Mouse (Mus musculus): ENCODE data around the gene Galnt10. TPM values are rescaled to one million over a fixed set of nuclear protein-coding genes. Genes with fewer than 3 reads are reported as not detected.
A peak's percentile ranks its signal among the peaks of the same experiment; 100 is the strongest.

Gene Galnt10
- polyA plus RNA-seq, 1 experiment = 27.2 TPM

DNA sequence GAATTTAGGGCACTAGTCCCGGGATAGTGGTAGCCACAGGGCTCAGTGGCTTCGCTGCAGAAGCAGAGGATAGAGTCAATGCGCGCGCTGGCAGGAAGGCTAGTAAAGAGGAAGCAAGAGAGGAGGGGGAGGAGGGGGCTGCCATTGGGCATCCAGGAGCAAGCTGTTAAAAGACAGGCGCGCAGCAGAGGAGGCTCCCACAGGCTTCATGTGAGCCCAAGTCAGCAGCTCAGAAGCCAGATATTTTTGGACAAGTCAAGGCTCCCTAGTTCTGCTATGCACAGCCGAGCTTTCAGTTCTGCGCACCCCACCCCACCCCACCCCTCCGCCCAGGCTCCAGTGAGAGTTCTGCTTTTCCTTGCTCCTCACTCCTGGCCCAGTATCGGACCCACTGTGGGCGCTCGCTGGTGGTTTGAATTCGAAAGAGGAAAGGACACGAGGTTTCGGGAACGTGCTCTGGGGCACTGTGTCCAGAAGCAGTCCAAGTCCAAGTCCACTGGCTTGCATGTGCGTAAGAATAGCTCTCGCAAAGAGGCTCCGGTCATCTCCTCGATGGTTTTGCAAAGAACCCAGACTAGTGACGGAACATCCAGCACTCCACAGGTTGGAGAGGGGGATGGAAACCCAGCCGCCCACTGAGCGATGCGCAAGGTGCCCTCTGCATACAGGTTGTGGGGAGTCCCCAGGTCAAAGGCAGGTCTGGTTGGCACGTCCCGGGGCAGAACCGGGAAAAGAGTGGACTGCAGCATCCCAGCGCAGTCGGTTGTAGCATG lies 811 bp upstream of the Galnt10 start:
- Histone ChIP-seq H3ac (ENCODE audit: control insufficient read depth, insufficient read length) (peak overlapping the region; percentile 64), H3K4me2 (ENCODE audit: low read depth) (peak overlapping the region; percentile 92), H3K27me3 (ENCODE audit: control insufficient read depth, insufficient read depth, insufficient read length) (no peaks in the 10 kb centered on the region), H3K79me2 (ENCODE audit: control insufficient read depth, insufficient read depth) (peaks cover 28% of the 10 kb centered on the region), H3K36me3 (ENCODE audit: control insufficient read depth, insufficient read depth) (no peaks in the 10 kb centered on the region), H3K4me3 (peak overlapping the region; percentile 77)
- no peak for TF ChIP-seq TCF3 (IDR thresholded peaks at IDR 0.05; ENCODE audit: insufficient read length, low read depth)
- no peak for TF ChIP-seq SRF (IDR thresholded peaks at IDR 0.05; ENCODE audit: control insufficient read depth, insufficient read length, low read depth)
- no peak for TF ChIP-seq MAX (IDR thresholded peaks at IDR 0.05; ENCODE audit: low read depth)
- no peak for TF ChIP-seq REST (IDR thresholded peaks at IDR 0.05; ENCODE audit: insufficient read depth, insufficient read length)

DNA sequence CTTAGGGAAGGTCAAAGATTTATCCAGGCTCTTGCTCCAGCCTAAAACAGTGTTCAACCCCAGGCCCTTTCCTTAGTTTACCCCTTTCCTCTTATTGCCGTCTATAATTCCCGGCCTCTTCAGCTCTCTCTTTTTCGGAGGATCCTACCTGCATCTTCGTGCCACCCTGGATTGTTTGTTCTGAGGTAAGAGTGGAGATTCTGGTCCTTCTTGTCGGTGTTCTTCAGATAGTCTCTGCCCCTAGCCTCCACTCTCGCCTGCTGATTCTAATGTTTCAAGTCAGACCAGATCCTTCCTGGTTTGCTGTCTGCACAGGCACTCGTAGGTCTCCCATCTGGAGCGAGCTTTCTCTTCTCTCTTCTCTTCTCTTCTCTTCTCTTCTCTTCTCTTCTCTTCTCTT lies 605 bp downstream of the Galnt10 start:
- Histone ChIP-seq H3K79me2 (ENCODE audit: control insufficient read depth, insufficient read depth) (peaks cover 30% of the 10 kb centered on the region), H3K4me3 (peak overlapping the region; percentile 77), H3K36me3 (ENCODE audit: control insufficient read depth, insufficient read depth) (no peaks in the 10 kb centered on the region), H3K4me2 (ENCODE audit: low read depth) (peak overlapping the region; percentile 86), H3ac (ENCODE audit: control insufficient read depth, insufficient read length) (peak overlapping the region; percentile 64), H3K27me3 (ENCODE audit: control insufficient read depth, insufficient read depth, insufficient read length) (no peaks in the 10 kb centered on the region)
- TF ChIP-seq USF1 (IDR thresholded peaks at IDR 0.05; ENCODE audit: low read depth) (no peak), E2F4 (IDR thresholded peaks at IDR 0.05; ENCODE audit: insufficient read depth) (no peak), MYOG (IDR thresholded peaks at IDR 0.05; ENCODE audit: control insufficient read depth in 1 of 3, insufficient read depth in 1 of 3, insufficient read length in 2 of 3, low read depth in 2 of 3) (no peak), POLR2AphosphoS2 (IDR thresholded peaks at IDR 0.05; ENCODE audit: insufficient read length, low read depth) (no peak), POLR2A (IDR thresholded peaks at IDR 0.05; ENCODE audit: insufficient read length, low read depth) (no peak), SRF (IDR thresholded peaks at IDR 0.05; ENCODE audit: control insufficient read depth, insufficient read length, low read depth) (no peak), CEBPB (IDR thresholded peaks at IDR 0.05; ENCODE audit: insufficient read depth, poor library complexity, severe bottlenecking) (no peak), TCF12 (IDR thresholded peaks at IDR 0.05; ENCODE audit: insufficient read depth, poor library complexity, severe bottlenecking) (no peak), MYOD1 (IDR thresholded peaks at IDR 0.05; ENCODE audit: control insufficient read depth in 1 of 3, insufficient read length in 2 of 3, low read depth in 2 of 3) (no peak), TCF3 (IDR thresholded peaks at IDR 0.05; ENCODE audit: insufficient read length, low read depth) (no peak), REST (IDR thresholded peaks at IDR 0.05; ENCODE audit: insufficient read depth, insufficient read length) (no peak), MAX (IDR thresholded peaks at IDR 0.05; ENCODE audit: low read depth) (no peak)

DNA sequence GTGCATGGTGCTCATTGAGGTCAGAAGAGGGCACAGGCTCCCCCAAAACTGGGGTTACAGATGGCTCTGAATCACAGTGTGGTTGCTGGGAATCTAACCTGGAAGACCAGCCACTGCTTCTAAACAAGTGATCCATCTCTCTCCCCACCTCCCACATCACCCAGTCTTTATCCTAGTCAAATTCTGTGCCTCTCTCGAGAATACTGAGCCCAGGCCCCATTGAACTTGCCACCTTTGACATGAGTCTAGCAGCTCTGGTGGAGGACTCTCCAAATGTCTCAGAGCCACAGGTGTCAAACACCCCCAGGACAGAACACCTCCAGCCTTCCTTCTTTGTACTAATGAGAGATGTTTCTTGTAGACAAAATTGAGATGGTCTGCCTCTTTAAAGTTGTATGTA lies 1.2 kb downstream of the Galnt10 start:
- Histone ChIP-seq H3ac (ENCODE audit: control insufficient read depth, insufficient read length) (no peak overlapping the region), H3K4me2 (ENCODE audit: low read depth) (peak overlapping the region; percentile 86), H3K27me3 (ENCODE audit: control insufficient read depth, insufficient read depth, insufficient read length) (no peaks in the 10 kb centered on the region), H3K4me3 (peak overlapping the region; percentile 77), H3K36me3 (ENCODE audit: control insufficient read depth, insufficient read depth) (no peaks in the 10 kb centered on the region), H3K79me2 (ENCODE audit: control insufficient read depth, insufficient read depth) (peaks cover 30% of the 10 kb centered on the region)
- TF ChIP-seq MYOD1 (IDR thresholded peaks at IDR 0.05; ENCODE audit: control insufficient read depth in 1 of 3, insufficient read length in 2 of 3, low read depth in 2 of 3) = no peak
- no peak for TF ChIP-seq SRF (IDR thresholded peaks at IDR 0.05; ENCODE audit: control insufficient read depth, insufficient read length, low read depth)
- no peak for TF ChIP-seq E2F4 (IDR thresholded peaks at IDR 0.05; ENCODE audit: insufficient read depth)
- TF ChIP-seq TCF12 (IDR thresholded peaks at IDR 0.05; ENCODE audit: insufficient read depth, poor library complexity, severe bottlenecking) = no peak
- TF ChIP-seq POLR2AphosphoS2 (IDR thresholded peaks at IDR 0.05; ENCODE audit: insufficient read length, low read depth) = no peak
- TF ChIP-seq REST (IDR thresholded peaks at IDR 0.05; ENCODE audit: insufficient read depth, insufficient read length) = no peak
- TF ChIP-seq CEBPB (IDR thresholded peaks at IDR 0.05; ENCODE audit: insufficient read depth, poor library complexity, severe bottlenecking) = no peak
- TF ChIP-seq MYOG (IDR thresholded peaks at IDR 0.05; ENCODE audit: control insufficient read depth in 1 of 3, insufficient read depth in 1 of 3, insufficient read length in 2 of 3, low read depth in 2 of 3) = no peak
- no peak for TF ChIP-seq USF1 (IDR thresholded peaks at IDR 0.05; ENCODE audit: low read depth)
- no peak for TF ChIP-seq TCF3 (IDR thresholded peaks at IDR 0.05; ENCODE audit: insufficient read length, low read depth)
- TF ChIP-seq MAX (IDR thresholded peaks at IDR 0.05; ENCODE audit: low read depth) = no peak
- no peak for TF ChIP-seq POLR2A (IDR thresholded peaks at IDR 0.05; ENCODE audit: insufficient read length, low read depth)

DNA sequence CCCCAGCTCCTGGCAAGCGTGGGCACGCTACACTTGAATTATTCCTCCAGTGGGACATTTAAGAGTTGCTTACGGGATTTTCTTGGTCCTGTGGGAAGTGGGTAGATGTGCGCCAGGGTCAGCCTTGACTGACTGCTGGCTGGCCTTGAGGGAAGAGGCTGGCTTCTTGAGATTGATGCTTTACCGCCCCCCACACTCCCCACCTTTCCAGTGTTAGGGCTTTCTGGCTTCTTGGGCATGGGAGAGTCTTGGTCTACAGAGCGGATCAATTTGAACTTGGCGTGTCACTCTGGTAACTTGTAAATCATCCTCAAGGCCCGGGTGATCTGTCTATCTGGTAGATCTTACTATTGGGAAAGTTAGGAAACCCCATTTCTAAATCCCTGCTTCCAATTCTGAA lies 1.7 kb downstream of the Galnt10 start:
- Histone ChIP-seq H3K4me2 (ENCODE audit: low read depth) (peak overlapping the region; percentile 86), H3K4me3 (no peak overlapping the region), H3K27me3 (ENCODE audit: control insufficient read depth, insufficient read depth, insufficient read length) (no peaks in the 10 kb centered on the region), H3K79me2 (ENCODE audit: control insufficient read depth, insufficient read depth) (peaks cover 30% of the 10 kb centered on the region), H3K36me3 (ENCODE audit: control insufficient read depth, insufficient read depth) (no peaks in the 10 kb centered on the region), H3ac (ENCODE audit: control insufficient read depth, insufficient read length) (no peak overlapping the region)
- TF ChIP-seq USF1 (IDR thresholded peaks at IDR 0.05; ENCODE audit: low read depth) (no peak), SRF (IDR thresholded peaks at IDR 0.05; ENCODE audit: control insufficient read depth, insufficient read length, low read depth) (no peak), TCF3 (IDR thresholded peaks at IDR 0.05; ENCODE audit: insufficient read length, low read depth) (no peak), TCF12 (IDR thresholded peaks at IDR 0.05; ENCODE audit: insufficient read depth, poor library complexity, severe bottlenecking) (no peak), REST (IDR thresholded peaks at IDR 0.05; ENCODE audit: insufficient read depth, insufficient read length) (no peak), MYOD1 (IDR thresholded peaks at IDR 0.05; ENCODE audit: control insufficient read depth in 1 of 3, insufficient read length in 2 of 3, low read depth in 2 of 3) (no peak), CEBPB (IDR thresholded peaks at IDR 0.05; ENCODE audit: insufficient read depth, poor library complexity, severe bottlenecking) (no peak), E2F4 (IDR thresholded peaks at IDR 0.05; ENCODE audit: insufficient read depth) (no peak), MYOG (IDR thresholded peaks at IDR 0.05; ENCODE audit: control insufficient read depth in 1 of 3, insufficient read depth in 1 of 3, insufficient read length in 2 of 3, low read depth in 2 of 3) (no peak), MAX (IDR thresholded peaks at IDR 0.05; ENCODE audit: low read depth) (no peak), POLR2AphosphoS2 (IDR thresholded peaks at IDR 0.05; ENCODE audit: insufficient read length, low read depth) (no peak), POLR2A (IDR thresholded peaks at IDR 0.05; ENCODE audit: insufficient read length, low read depth) (no peak)

All from myocyte (in vitro differentiated cells).